Mouse (Mus musculus) cerebellum, postnatal 14 days (tissue): ENCODE measurements at regions not wholly inside any gene's neighbourhood (a gene's known extent, or its start where the extent isn't known, plus 50 kb on each side); places are given as distances from the start of the nearest gene placed in this dataset.

ENCODE experiments used
- DNase-seq, 2 experiments: peaks; one replicate each; pipeline ENCODE4 v3.0.0; 2021; ENCODE audit warnings: mixed read lengths in 2 of 2

- no peak for DNase-seq
Observed at GRCm38 (mm10) chr6:104192733-104193132, 299.9 kb upstream of the Cntn6 start.

- DNase-seq, result peak; percentile 16 to 38
Observed at GRCm38 (mm10) chr6:104207433-104207832, 285.2 kb upstream of the Cntn6 start.
